Mouse (Mus musculus): ENCODE measurements around the gene She.
"Not testable (repeated sequence)": the region's sequence is repeated elsewhere in the genome, so short reads cannot be mapped to it uniquely, and the experiment has no call there.

Gene She

DNA sequence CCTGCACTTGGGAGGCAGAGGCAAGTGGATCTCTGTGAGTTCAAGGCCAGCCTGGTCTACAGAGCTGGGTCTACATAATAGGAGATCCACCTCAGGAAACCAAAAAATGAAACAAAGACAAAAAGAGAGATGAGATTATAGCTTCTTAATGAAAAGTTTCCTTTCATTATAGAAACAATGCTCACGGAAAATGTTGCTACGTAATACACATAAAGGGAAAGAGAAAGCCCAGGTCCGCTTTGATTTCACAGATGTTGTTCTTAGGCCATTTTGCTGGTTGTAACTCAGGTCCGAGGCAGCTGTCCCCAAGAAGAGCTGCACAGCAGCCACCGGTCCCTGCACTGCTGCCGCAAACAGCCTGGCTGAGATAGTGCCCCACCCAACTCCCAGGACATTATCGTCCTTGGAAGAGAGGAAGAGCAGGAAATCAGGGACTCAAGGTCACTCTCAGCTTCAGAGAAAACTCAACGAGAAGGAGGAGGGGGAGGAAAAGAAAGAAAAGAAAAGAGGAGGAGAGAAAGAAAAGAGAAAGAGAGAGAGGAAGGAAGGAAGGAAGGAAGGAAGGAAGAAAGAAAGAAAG, 31.1 kb downstream of the She start:
- no peak for DNase-seq (ENCODE audit: low read depth in 2 of 2, low spot score in 2 of 2)

DNA sequence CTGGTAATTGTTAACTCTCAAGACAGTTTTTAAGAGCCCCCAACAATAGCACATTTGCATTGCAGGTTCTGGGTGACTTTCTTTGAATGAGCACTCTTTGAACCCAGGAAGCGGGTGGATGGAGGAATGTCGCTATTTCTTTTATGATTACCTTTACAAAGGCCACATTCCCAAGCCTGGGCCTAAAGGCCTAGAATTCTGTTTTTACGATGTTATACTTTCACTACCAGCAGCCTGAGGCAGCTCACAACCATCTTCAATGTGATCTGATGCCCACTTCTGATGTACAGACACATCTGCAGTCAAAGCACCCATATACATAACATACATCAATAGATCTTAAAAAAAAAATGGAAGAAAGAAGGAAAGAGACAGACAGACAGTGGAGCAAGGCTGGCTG, 32.1 kb downstream of the She start:
- DNase-seq (ENCODE audit: low read depth in 2 of 2, low spot score in 2 of 2): not testable (repeated sequence)

DNA sequence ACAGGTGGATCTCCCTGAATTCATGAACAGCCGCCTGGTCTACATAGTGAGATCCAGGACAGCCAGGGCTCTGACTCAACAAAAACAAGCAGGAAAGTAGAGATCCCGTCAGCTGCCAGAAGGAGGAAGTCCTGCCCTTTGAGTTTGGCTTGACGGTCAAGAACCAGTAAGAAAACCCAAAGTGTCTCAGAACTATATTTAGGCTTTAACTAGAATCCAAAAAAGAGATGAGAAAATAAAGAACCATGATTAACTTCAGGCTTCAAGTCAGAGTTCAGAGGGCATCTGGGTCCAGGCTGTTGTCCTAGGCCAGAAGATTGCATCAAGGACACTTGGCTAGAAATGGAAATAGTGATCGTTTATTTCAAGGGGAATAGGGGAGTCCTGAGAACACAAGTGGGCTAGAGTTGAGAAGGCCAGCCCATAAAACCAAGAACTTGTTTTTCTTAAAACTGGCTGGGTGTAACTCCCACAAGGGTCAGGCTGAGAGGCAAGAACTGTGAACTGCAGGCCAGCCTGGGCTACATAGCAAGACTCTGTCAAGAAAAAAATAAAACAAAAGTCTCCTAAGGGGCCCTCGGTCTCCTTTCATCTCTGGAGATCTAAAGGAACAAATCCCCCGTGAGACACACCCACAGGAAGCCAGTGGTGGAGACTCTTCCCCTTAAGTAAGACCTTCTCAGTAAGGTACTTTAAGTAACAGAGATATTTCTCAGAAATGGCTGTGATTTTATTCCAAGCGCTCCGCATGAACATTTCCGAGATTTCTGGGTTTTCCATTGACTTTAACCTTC, 32.7 kb downstream of the She start:
- DNase-seq (ENCODE audit: low read depth in 2 of 2, low spot score in 2 of 2): peak; percentile 61 to 72

DNA sequence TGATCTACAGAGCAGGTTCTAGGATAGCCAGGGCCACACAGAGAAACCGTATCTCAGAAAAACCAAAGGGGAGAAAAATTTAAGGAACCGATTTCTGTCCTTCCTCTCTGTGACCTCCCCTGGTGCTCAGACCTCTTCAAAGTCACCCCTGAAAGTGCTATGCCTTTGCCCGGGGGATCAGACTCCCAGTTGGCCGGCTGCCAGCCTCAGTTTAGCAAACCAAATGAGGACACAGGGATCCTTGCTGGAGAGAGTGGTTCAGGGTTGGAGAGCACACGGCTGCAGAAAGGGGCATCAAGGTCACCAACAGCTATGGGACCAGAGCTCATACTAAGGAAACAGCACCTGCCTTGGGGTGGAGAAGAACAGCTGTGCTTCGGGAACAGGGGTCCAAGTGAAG, 33.9 kb downstream of the She start:
- DNase-seq (ENCODE audit: low read depth in 2 of 2, low spot score in 2 of 2): no peak

DNA sequence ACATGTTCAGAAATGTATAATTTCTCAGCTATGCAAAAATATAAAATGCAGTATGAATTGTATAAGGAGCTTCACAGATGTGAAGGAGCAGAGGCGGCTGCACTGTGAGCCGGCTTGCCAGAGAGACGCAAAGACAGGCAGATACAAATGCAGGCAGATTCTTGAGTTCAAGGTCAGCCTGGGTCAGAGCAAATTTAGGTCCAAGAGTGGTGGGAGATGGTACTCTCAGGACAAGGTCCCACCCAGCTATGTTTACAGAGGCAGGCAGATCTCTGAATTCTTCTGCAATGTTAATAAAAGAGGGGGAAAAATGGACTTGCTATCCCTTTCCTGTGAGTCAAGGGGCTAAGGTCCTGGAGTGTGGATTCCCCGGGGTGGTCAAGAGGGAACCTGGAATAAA, 34.6 kb downstream of the She start:
- DNase-seq (ENCODE audit: low read depth in 2 of 2, low spot score in 2 of 2): no peak

DNA sequence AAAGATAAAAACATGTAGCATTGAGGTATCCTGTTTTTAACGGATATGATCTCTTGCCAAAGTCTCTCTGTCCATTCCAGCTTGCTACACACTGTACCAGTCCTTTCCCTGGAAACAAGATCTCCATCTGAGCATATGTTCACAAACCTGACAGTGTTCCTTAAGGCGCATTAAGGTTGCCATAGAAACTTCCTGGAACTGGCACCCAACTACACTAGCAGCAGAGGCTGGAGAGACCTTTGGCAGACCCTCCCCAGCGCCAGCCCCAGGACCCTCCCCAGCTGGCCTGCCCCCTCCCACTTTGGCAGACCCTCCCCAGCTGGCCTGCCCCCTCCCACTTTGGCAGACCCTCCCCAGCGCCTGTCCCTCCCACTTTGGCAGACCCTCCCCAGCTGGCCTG, 36.5 kb downstream of the She start:
- no peak for DNase-seq (ENCODE audit: low read depth in 2 of 2, low spot score in 2 of 2)

DNA sequence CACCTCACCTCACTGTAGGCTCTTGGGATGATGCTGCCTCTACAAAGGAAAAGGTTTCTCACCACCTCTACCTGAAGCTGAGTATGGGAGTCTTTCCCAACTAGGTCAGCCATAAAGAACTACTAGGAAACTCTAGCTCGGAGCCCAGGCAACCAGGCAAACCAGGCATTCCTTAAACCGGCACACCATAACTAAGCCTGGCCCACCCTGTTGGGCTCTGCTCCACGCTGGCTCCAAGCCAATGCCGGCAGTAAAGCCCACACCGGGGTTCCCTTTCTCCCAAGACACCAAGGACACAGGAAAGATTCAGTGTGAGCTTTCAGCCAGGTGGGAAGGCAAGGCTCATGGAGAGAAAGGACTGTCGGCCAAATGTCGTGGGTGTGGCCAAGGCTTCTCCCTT, 37.2 kb downstream of the She start:
- DNase-seq (ENCODE audit: low read depth in 2 of 2, low spot score in 2 of 2): no peak

DNA sequence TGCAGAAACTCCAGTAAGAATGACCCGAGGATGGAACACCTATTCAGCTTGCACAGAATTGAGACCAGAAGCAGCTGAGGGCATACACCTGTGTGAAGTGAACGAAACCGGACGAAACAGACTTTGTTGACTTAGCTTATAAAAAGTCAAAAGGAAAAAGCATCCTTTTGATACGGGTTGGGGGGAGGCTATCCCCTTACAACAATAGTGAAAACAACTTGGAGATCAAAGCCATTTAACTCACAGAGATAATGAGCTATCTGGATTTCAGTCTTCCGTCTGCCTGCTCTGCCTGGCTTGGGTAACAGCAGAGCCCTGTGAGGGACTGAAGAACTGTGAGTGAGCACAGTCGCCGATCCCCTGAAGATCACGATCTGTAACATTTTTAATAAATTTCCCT, 37.8 kb downstream of the She start:
- no peak for DNase-seq (ENCODE audit: low read depth in 2 of 2, low spot score in 2 of 2)

DNA sequence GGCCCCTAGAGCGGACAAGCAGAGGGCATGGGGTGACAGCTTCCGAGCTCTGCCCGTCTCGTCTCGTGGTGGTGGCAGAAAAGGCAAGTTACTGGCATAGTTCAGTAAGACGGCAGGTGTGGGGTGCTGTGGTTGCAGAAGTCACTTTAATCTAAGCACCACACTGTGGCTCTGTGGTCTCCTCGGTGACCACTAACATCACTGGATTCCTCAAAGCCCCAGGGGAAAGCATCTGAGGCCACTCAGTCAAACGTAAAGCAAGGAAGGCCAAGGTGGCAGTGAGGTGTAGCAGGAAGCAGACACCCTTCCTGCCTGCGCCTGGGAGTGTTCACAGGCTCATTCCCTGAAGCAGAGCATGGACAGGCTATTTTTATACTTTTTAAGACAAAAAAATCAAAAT, 38.4 kb downstream of the She start:
- DNase-seq (ENCODE audit: low read depth in 2 of 2, low spot score in 2 of 2): peak; percentile 75 to 79

DNA sequence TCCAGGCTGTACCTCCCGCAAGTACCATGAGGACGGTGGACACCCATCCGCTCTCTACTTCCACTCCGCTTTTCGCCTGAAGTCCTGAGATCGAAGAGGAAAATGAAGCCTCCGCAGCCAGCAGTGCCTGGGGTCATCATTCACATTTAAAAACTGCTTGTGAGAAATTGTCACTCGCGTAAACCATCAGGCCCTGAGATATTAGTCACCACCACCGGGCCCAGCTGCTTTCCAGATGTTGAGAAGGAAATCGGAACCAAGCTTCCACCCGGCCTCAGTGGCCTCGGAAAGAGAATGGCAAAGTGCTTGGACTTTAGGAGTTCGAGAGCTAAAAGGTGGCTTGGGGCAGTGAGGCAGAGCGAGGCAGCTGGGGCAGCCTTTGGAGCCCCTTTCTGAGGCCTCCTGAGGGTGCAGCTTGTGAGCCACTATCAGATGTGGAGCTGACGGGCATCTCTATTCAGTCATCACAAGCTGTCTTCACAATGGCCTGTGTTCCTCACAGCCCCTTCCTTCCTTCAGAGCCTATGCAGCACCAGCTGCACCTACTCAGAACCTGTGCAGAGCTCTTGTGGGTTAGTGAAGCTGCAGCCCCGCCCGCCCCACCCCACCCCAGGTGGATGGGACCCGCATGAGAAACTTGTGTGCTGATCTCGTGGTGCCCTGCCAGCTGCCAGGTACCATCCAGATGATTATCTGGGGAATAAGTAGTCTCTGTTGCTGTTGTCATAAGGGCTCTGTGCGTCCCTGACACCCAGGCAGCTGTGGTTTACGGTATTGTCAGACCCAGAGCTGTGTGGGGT, 39.5 kb downstream of the She start:
- no peak for DNase-seq (ENCODE audit: low read depth in 2 of 2, low spot score in 2 of 2)

DNA sequence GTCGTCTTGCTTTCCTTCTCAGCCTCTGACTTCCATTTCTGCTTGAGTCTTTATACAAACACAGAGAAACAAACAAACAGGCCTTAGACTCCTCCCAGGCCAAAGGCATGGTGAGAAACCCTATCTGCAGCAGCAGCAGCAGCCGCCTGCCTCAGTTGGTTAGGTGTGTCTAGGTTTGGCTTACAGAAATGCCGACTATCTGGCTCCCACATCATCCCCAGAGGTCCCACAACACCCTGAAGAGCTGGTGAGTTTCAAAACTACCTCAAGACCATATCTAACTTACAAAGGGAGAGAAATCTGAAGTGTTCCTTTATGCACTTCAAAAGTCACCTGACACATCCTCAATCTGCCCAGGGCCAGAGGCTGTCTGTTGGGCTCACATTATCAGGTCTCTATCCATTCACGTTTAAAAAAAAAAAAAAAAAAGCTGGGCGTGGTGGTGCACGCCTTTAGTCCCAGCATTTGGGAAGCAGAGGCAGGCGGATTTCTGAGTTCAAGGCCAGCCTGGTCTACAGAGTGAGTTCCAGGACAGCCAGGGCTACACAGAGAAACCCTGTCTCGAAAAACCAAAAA, 40.3 kb downstream of the She start:
- no peak for DNase-seq (ENCODE audit: low read depth in 2 of 2, low spot score in 2 of 2)

DNA sequence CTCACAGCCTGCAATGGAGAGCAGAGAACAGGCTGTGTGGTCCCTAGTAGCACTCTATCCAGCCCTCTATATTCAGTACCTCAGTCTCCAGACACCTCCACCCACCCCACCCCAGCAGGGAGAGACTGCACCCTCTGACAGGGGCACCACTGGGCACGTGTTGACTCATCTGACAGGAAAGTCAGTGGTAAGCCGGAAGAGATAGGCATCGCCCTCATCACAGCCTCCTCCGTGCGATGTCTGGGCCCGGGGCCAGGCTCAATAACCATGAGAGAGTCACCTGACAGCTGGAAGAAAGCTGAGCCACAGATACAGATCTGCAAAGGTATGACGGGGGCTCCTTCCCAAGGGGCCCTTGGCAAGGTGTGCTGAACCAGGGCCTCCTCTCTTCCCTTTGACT, 41.0 kb downstream of the She start:
- peak; percentile 84 to 87 for DNase-seq (ENCODE audit: low read depth in 2 of 2, low spot score in 2 of 2)

DNA sequence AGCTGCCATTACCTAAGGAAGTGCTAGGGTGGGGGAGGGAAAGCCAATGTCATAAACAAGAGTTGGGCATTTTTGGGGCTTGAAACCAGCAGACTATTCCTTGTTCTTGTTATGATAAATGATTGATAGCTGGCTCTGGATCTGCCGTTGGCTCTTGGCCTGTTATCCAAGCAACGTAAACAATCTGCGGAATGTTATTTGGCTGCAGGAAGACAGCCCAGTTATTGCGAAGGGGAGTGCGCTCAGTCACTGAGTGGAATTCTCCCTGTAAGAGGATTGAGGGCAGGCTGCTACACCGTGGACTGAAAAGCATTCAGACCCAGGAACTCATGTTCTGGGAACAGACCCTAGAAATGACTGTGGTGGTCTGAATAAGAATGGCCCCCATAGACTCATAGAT, 41.5 kb downstream of the She start:
- DNase-seq (ENCODE audit: low read depth in 2 of 2, low spot score in 2 of 2): no peak

DNA sequence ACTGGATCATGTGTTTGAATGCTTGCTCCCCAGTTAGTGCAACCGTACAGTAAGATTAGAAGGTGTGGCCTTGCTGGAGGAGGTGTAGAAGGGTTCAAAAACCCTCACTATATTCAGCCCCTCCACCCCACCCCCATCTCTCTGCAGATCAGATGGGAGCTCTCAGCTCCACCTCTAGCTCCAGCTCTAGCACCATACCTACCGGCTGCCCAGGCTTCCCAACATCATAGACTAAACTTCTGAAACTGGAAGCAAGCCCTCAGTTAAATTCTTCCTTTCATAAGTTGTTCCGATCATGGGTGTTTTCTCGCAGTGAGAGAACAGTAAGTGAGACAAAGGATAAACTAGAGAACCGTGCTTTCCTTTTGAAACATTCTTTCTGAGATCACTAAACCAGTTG, 42.9 kb downstream of the She start:
- DNase-seq (ENCODE audit: low read depth in 2 of 2, low spot score in 2 of 2): no peak

DNA sequence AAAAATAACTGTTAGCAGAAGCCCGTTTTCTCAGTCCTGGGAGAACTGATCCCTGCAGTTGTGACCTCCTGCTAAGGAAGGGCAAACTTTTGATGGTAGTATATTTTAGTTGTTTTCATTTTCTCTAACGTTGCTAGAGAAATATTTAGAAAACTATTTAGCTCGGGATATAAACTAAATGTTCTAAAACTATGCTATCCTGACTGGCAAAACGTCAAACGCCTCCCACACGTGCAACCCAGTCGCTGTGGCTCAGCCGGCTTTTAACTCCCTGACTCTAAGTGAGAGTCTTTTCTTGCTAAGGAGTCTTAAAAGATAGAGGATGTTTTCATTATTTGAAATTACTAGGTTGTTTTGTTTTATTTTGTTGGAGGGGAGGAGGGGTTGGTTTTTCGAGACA, 43.9 kb downstream of the She start:
- no peak for DNase-seq (ENCODE audit: low read depth in 2 of 2, low spot score in 2 of 2)

DNA sequence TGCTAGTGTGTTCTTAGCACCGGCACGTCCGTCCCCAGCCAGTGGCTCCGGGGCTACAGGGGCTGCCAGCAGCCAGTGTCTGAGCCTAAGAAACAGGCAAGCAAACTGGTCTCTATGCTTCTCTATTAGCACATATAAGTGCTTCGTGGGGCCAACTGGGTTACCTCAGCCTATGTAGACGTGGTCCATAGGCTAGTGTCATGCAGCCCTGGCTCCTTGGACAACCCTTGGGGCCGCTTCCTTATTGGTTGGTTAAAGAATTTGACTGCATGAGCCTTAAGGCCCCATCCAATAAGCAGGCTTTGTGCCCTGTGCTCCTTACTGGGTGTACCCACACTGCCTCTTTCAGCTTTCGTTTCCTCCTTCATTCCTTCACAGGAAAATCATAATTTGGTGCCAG, 44.6 kb downstream of the She start:
- no peak for DNase-seq (ENCODE audit: low read depth in 2 of 2, low spot score in 2 of 2)

DNA sequence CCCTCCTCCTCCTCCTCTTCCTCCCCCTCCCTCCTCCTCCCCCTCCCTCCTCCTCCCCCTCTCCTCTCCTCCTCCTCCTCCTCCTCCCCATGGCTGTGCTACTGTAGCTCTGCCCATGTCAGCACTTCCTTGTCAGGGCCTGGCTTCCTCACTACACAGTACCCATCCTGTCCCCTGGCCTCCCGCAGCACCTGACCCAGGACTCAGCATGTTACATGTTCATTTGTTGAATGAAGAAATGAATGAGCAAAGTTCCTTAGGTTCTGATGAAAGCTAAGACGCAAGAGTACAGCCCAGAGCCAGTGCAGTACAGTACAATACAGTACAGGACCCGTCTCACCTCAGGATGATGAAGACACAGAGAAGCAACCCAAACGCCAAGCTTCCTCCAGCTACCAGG, 45.3 kb downstream of the She start:
- DNase-seq (ENCODE audit: low read depth in 2 of 2, low spot score in 2 of 2): no peak

DNA sequence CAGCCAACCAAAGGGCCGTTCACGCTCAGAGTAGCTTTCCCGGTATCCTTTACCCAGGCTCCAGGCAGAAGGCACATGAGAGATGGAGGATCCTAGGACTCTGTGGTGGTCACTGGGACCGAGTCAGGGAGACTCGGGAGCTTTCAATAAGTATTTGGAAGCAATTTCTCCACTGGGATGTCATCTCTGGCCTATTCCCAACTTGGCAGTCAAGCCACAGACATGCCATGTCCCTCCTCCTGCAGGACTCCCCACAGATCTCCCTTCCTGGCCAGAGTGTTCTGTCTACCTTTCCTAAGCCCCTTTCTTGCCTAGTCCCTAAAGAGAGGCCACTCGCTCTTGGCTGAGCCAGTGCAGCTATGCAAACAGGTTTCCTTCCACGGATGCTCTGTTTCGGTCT, 46.0 kb downstream of the She start:
- no peak for DNase-seq (ENCODE audit: low read depth in 2 of 2, low spot score in 2 of 2)

DNA sequence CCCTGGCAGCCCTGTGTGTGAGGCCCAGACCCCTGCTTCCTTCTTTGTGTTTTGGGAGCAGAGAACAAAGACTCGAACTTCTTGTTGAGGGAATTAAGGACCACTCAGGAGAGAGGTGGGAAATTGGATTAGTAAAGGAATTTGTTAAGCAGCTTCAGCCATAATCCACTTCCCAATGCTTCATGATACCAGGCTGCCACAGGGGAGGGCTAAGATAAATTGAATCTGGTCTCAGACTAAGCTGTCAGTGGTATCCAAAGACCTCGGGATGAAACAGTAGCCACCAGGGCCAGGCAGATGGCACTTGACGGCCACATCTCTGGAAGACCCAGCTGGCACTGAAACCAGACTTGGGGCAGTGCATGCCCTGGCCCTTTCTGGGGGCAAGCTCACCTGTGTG, 47.3 kb downstream of the She start:
- no peak for DNase-seq (ENCODE audit: low read depth in 2 of 2, low spot score in 2 of 2)

DNA sequence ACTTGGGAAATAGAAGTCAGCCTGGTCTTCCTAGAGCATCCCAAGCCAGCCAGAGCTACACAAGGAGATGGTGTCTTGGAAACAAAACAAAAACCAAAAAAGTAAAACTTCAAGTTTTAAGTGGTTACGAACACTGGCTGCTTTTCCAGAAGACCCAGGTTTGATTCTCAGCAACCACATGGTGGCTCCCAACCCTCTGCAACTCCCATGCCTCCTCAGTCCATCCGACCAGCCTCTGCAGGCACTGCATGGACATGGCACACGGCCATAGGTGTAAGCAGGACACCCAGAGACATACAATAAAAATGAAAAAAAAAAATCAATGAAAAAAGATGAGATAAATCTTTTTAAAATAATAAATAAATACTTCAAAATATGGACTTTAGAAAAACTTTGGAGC, 48.2 kb downstream of the She start:
- no peak for DNase-seq (ENCODE audit: low read depth in 2 of 2, low spot score in 2 of 2)

DNA sequence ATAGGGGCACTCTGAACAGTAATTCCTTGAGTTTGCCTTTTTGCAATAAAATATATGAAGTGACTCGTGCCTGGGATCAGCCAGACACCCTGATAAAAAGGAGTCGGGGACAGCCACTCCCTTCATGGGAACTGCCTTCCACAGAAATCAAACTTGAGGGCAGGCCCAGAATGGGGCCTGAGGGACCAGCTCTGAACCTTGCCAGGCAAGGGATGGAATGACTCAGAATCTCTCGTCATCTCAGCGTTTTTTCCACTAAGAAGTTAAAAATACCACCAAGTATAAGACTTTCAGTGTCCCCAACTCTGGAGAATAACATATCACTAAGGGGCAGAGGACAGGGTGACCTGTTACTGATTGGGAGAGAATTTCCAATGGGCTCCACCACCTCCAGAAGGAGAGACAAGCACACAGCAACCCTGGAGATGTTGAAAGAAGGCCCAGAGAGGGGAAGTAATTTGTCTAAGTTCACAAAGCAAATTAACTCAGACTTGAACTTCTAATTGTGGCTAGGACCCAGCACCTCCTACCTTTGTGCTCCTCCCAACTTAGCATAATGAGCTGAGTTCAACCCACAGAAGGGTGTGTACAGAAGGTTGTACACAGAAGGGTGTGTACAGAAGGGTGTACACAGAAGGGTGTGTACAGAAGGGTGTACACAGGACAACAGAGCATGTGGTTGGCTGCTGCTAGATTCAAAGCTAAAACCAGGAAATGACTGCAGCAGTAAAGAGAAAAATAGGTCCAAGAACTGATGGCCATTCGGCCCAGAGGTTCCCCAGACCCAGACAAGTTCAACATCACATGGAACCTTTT, 49.1 kb downstream of the She start:
- DNase-seq (ENCODE audit: low read depth in 2 of 2, low spot score in 2 of 2): no peak

All from CD8-positive naive resting alpha-beta T cell, adult 2 months (primary cell).